Mouse (Mus musculus): ENCODE measurements around the gene Cltb. TPM values are rescaled to one million over a fixed set of nuclear protein-coding genes. Genes with fewer than 3 reads are reported as not detected.

The Cltb gene
- polyA plus RNA-seq, 1 experiment from 2014 or later: 30.2 TPM

DNA sequence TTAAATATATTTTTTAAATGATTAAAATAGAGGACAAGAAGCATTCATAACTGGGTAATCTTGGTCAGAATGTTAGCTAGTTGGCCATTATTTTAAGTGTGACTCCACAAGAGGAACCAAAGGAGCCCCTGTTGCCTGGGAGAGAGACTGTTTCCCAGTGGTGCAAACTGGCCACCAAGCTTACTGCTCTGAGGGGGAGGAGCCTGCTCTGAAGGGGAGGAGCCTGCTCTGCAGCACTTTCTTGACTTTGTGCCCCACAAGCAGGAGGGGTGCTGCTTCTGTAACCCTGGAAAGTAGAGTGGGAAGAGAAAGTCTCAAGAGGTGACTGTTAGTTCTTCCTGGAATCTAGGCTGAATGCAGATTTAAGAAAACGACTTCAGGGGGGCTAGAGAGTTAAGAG is 41.9 kb downstream of the Cltb start:
- no peak overlapping the region for H3K4me2 ChIP-seq (ENCODE audit: low read depth, low read length)

DNA sequence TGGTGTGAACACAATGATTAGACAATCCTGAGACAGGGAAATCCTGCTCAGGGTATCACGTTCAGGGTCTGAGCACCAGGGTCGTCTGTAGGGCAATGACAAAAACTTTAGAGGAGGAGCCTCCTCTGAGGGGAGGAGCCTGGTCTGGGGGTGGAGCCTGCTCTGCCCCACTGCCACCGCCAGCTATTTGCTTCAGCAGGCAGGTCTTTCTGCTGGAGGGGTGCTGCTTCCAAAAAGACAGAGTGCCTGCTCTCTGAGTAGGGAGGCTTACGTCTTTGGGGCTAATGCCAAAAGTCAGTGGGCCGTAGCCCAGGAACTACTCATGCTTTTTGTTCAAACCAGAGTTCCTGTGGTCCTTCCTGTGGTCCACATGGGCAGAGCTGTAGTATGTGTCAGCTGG is 42.8 kb downstream of the Cltb start:
- H3K4me2 ChIP-seq (ENCODE audit: low read depth, low read length): no peak overlapping the region
- no peaks in the 10 kb centered on the region for H3K27me3 ChIP-seq (ENCODE audit: insufficient read depth, low read length)
- H3K9ac ChIP-seq (replicated peaks): no peak overlapping the region
- DNase-seq: peak; percentile 24
- H3K9me3 ChIP-seq (ENCODE audit: low read length): no peaks in the 10 kb centered on the region
- TF ChIP-seq EP300 (IDR thresholded peaks at IDR 0.05; ENCODE audit: low read depth) (no peak), CTCF (IDR thresholded peaks at IDR 0.05; ENCODE audit: low read depth) (no peak)
- peaks cover 19% of the 10 kb centered on the region for H3K4me1 ChIP-seq (ENCODE audit: insufficient read depth)
- WGBS (ENCODE audit: insufficient replicate concordance): 57% methylated on average over 5 of the region's 5 CpGs
- no peak for ATAC-seq
- no peak overlapping the region for H3K27ac ChIP-seq (ENCODE audit: low read depth)
- H3K36me3 ChIP-seq (replicated peaks; ENCODE audit: insufficient read depth, low read length): no peaks in the 10 kb centered on the region
- H3K4me3 ChIP-seq (ENCODE audit: low read depth, low read length): no peak overlapping the region

More for the DNA sequence above, 41.9 kb downstream of the Cltb start:
- H3K4me3 ChIP-seq (ENCODE audit: low read depth, low read length): no peak overlapping the region
- no peak for ATAC-seq
- no peak overlapping the region for H3K27ac ChIP-seq (ENCODE audit: low read depth)
- DNase-seq: no peak
- no peak for TF ChIP-seq CTCF (IDR thresholded peaks at IDR 0.05; ENCODE audit: low read depth)
- TF ChIP-seq EP300 (IDR thresholded peaks at IDR 0.05; ENCODE audit: low read depth): no peak
- no peaks in the 10 kb centered on the region for H3K9me3 ChIP-seq (ENCODE audit: low read length)
- H3K4me1 ChIP-seq (ENCODE audit: insufficient read depth): peaks cover 12% of the 10 kb centered on the region
- no peaks in the 10 kb centered on the region for H3K27me3 ChIP-seq (ENCODE audit: insufficient read depth, low read length)
- 65% methylated on average over 1 of the region's 1 CpGs for WGBS (ENCODE audit: insufficient replicate concordance)
- no peaks in the 10 kb centered on the region for H3K36me3 ChIP-seq (replicated peaks; ENCODE audit: insufficient read depth, low read length)
- no peak overlapping the region for H3K9ac ChIP-seq (replicated peaks)

DNA sequence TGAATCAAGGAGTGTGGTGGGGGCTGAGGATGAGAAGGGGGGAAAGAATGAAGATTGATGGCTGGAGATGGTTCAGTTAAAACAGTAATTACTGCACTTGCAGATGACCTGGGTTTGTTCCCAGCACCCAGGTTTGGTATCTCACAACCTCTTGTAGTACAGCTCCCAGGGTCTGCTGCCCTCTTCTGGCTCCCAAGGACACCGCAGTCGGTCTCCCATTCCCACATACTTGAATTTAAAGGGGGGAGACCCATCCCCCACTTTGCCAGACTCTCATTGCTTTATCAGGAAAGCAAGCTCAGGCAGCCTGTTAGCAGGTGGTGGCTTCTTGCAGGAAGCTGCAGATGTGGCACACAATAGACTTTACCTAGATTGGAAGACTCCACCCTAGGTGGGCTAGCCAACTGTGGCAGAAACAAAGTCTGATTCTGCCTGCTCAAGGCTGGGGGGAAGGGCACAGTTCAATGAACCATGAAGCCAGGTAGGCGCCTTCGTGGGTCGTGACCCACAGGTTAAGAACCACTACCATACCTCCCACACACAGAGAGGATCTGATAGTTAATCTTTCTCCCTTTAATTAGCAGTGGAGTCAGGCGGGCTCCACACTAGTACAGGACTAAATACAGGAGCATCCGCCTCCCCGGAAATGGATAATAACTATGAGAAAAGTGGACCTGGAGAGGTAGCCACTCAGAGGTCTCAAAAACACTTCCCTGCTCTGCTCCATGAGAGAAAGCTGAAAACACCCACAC is 45.4 kb downstream of the Cltb start:
- DNase-seq: peak; percentile 54
- H3K9ac ChIP-seq (replicated peaks): peak overlapping the region; percentile 16; the same call in 1 of the 2 replicates
- H3K4me3 ChIP-seq (ENCODE audit: low read depth, low read length): peak overlapping the region; percentile 91
- peak; percentile 45 for ATAC-seq
- no peaks in the 10 kb centered on the region for H3K27me3 ChIP-seq (ENCODE audit: insufficient read depth, low read length)
- whole genome bisulfite sequencing (ENCODE audit: insufficient replicate concordance): 44% methylated on average over 8 of the region's 8 CpGs
- peak overlapping the region; percentile 90 for H3K4me2 ChIP-seq (ENCODE audit: low read depth, low read length)
- H3K36me3 ChIP-seq (replicated peaks; ENCODE audit: insufficient read depth, low read length): peaks cover 17% of the 10 kb centered on the region
- H3K4me1 ChIP-seq (ENCODE audit: insufficient read depth): peaks cover 22% of the 10 kb centered on the region
- peak overlapping the region; percentile 90 for H3K27ac ChIP-seq (ENCODE audit: low read depth)
- H3K9me3 ChIP-seq (ENCODE audit: low read length): no peaks in the 10 kb centered on the region
- TF ChIP-seq CTCF (IDR thresholded peaks at IDR 0.05; ENCODE audit: low read depth): peak; percentile 64
- no peak; the same call in 1 of the 2 replicates for TF ChIP-seq EP300 (IDR thresholded peaks at IDR 0.05; ENCODE audit: low read depth)

DNA sequence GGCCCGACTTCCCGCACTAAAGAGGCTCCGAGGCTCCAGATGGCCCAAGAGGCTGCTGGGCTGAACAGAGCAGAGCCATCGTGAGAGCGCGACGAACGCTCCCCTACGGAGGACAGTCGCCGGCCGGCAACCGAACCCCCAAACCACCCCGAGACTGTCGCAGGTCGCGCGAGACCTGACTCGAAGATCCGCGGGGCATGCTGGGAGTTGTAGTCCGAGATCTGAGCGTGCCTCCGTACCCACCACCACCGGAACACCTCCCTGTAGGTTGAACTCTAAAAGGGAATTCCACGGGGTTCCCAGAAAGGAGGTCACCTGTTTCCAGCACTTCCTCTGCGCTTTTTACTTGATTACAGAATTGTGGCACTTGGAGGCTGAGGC is 46.0 kb downstream of the Cltb start, which contains the start of gene 4833439L19Rik:
TSS of gene 4833439L19Rik (minus strand) at position 235 of the 381 bp plus-strand sequence.
- Histone ChIP-seq H3K27me3 (ENCODE audit: insufficient read depth, low read length) (no peaks in the 10 kb centered on the region), H3K4me1 (ENCODE audit: insufficient read depth) (peaks cover 22% of the 10 kb centered on the region), H3K36me3 (replicated peaks; ENCODE audit: insufficient read depth, low read length) (peaks cover 23% of the 10 kb centered on the region), H3K9ac (replicated peaks) (peak within 1 kb of the TSS; percentile 98), H3K27ac (ENCODE audit: low read depth) (peak within 1 kb of the TSS; percentile 90), H3K9me3 (ENCODE audit: low read length) (no peaks in the 10 kb centered on the region), H3K4me2 (ENCODE audit: low read depth, low read length) (peak within 1 kb of the TSS; percentile 90), H3K4me3 (ENCODE audit: low read depth, low read length) (peak within 1 kb of the TSS; percentile 91)
- peak; percentile 96 for DNase-seq
- TF ChIP-seq EP300 (IDR thresholded peaks at IDR 0.05; ENCODE audit: low read depth): no peak
- TF ChIP-seq CTCF (IDR thresholded peaks at IDR 0.05; ENCODE audit: low read depth): no peak
- under 1% methylated on average over 27 of the region's 27 CpGs for WGBS (ENCODE audit: insufficient replicate concordance)
- peak; percentile 93 for ATAC-seq

DNA sequence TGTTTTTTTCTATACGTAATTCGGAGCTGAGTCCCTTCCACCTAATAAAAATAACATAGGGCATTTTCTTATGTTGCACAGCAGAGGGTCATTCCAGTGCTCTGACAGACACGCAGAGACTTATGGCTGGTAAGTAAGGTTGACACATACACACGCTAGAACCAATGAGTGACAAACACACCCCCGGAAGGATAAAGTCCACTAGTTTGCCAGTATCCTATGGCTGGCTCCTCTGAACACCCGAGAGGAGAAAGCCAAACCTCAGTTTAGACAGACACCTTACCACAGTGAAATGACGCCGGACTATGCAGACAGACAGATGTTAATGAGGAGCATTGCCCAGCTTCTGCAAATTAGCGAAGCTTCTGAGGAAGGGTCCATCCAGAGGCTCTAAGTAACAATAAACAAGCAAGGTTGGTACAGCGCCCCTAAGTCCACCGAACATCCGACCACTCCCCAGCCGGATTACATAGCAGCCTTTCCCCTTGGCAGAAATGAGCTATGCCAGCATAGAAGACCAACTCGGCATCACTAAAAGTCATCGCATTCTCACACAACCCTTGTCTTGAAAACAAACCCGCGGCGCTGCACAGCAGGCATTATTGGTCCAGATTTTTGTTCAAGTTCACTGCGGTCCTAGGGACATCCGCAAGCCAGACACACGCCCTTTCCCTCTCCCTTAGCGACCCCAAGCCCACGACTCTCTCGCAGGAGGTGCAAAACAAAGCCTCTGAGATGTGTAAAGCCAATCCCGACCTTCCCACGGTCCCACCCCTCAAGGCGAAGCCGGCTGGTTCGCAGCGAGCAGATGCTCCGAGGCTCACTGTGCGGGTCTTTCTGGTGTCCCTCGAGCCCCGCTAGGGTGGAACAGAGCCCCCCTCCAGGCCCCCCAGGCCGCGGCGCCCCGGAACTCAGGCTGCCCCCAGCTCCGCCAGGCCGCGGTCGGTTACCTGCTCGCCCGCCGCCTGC is 46.6 kb downstream of the Cltb start:
- Histone ChIP-seq H3K4me1 (ENCODE audit: insufficient read depth) (peaks cover 22% of the 10 kb centered on the region), H3K4me2 (ENCODE audit: low read depth, low read length) (peak overlapping the region; percentile 90), H3K27me3 (ENCODE audit: insufficient read depth, low read length) (no peaks in the 10 kb centered on the region), H3K4me3 (ENCODE audit: low read depth, low read length) (peak overlapping the region; percentile 91), H3K36me3 (replicated peaks; ENCODE audit: insufficient read depth, low read length) (peaks cover 29% of the 10 kb centered on the region), H3K9me3 (ENCODE audit: low read length) (no peaks in the 10 kb centered on the region), H3K27ac (ENCODE audit: low read depth) (peak overlapping the region; percentile 90), H3K9ac (replicated peaks) (peak overlapping the region; percentile 98)
- WGBS (ENCODE audit: insufficient replicate concordance): 8% methylated on average over 45 of the region's 45 CpGs
- peak; percentile 33 for DNase-seq
- TF ChIP-seq EP300 (IDR thresholded peaks at IDR 0.05; ENCODE audit: low read depth) (peak; percentile 35; the same call in 1 of the 2 replicates), CTCF (IDR thresholded peaks at IDR 0.05; ENCODE audit: low read depth) (no peak)
- ATAC-seq: peak; percentile 59

DNA sequence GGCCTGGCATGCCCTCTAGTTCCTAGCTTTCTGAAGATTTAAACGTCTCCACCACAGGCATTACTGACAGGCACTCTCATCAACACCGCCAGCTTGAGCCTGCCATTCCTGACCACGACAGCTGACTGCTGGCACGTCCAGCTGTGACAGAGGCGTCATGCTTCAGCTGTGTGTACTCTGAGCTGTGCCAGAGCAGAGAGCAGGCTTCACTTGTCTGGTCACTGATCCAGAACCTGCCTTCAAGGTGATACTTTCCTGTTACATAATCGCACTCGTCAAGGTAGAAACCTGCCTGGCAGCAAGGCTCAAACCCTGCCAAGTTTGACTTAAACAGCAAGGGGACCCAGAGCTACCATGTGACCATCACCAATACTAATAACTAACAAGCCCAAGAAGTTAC is 48.6 kb downstream of the Cltb start:
- 68% methylated on average over 7 of the region's 7 CpGs for WGBS (ENCODE audit: insufficient replicate concordance)
- H3K9ac ChIP-seq (replicated peaks): no peak overlapping the region
- peaks cover 19% of the 10 kb centered on the region for H3K4me1 ChIP-seq (ENCODE audit: insufficient read depth)
- no peak overlapping the region for H3K4me2 ChIP-seq (ENCODE audit: low read depth, low read length)
- DNase-seq (no peak), ATAC-seq (no peak)
- peaks cover 47% of the 10 kb centered on the region for H3K36me3 ChIP-seq (replicated peaks; ENCODE audit: insufficient read depth, low read length)
- H3K27ac ChIP-seq (ENCODE audit: low read depth): no peak overlapping the region
- no peaks in the 10 kb centered on the region for H3K9me3 ChIP-seq (ENCODE audit: low read length)
- no peak overlapping the region for H3K4me3 ChIP-seq (ENCODE audit: low read depth, low read length)
- H3K27me3 ChIP-seq (ENCODE audit: insufficient read depth, low read length): no peaks in the 10 kb centered on the region
- no peak for TF ChIP-seq EP300 (IDR thresholded peaks at IDR 0.05; ENCODE audit: low read depth)
- no peak for TF ChIP-seq CTCF (IDR thresholded peaks at IDR 0.05; ENCODE audit: low read depth)

All from liver, postnatal 0 days (tissue).